Mouse (Mus musculus): ENCODE measurements around the gene Zfp276.

- TF ChIP-seq CTCF (IDR thresholded peaks at IDR 0.05; ENCODE audit: low read depth, low read length) (no peak), POLR2AphosphoS5 (IDR thresholded peaks at IDR 0.05; ENCODE audit: insufficient replicate concordance, low read depth, low read length) (no peak), TAL1 (conservative IDR thresholded peaks at IDR 0.05; ENCODE audit: low read depth, low read length) (no peak), GATA2 (IDR thresholded peaks at IDR 0.05; ENCODE audit: borderline replicate concordance, low read depth, low read length) (no peak), GATA1 (IDR thresholded peaks at IDR 0.05; ENCODE audit: borderline replicate concordance, low read length) (no peak)
Measured at GRCm38 (mm10) chr8:123234918-123235519, 19.0 kb upstream of the Zfp276 start.
